Mouse (Mus musculus): Measurements from ENCODE around the gene Arhgap17. TPM values are rescaled to one million over a fixed set of nuclear protein-coding genes. Genes with fewer than 3 reads are reported as not detected.

Gene Arhgap17
- total RNA-seq (2023), result 10 to 100 TPM; 56.7 to 63.6 TPM

GRCm38 (mm10) chr7:123369759-123370481 is at the start of gene Arhgap17, which contains the start of gene Lcmt1:
Arhgap17 (minus strand) TSS chr7:123369915.
Lcmt1 (plus strand) TSS chr7:123369784.

Other genes with a start within 250 kb of the Arhgap17 start
- gene Tnrc6a, start 246.0 kb downstream of the Arhgap17 start, total RNA-seq (2023), result 100 to 1,000 TPM; 121 to 127 TPM
- gene Slc5a11, start 155.1 kb downstream of the Arhgap17 start, total RNA-seq (2023), result under 1 TPM in 1 of 2 experiments, not detected in 1; 0.44 TPM
- gene Lcmt1, start 131 bp downstream of the Arhgap17 start, total RNA-seq (2023), result 10 to 100 TPM; 15.7 to 20.1 TPM
- gene Aqp8, start 92.4 kb upstream of the Arhgap17 start, total RNA-seq (2023), result not detected
- under 1 TPM in 1 of 2 experiments, not detected in 1; 0.15 TPM for gene Zkscan2, start 130.5 kb upstream of the Arhgap17 start, total RNA-seq (2023)

Measured in T-cell, adult 66 days (primary cell).